Mouse (Mus musculus): Measurements from ENCODE around the gene Gm5483.
"Not testable (repeated sequence)": the region's sequence is repeated elsewhere in the genome, so short reads cannot be mapped to it uniquely, and the experiment has no call there.

DNA sequence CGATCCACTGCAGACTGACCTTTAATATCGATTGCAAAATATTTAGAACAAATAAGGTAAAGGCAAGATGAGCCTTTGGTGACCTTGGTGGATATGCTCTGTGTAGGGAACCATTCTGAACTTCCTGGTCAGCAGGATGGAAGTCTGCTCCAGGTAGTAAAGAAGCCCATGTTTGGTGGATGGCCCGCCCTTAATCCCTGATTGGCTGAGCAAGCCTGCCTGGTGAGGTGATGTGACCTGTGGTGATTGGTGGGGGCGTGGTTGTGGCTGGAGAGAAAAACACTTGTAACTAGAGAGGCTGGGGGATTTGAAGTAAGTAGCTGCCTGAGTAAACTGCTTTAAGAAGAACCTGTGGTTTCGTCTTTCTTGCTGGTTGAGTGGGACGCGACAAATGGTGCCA lies 37.2 kb downstream of the Gm5483 start, which contains the start of gene 2010005H15Rik:
- TF ChIP-seq POLR2AphosphoS5 (IDR thresholded peaks at IDR 0.05; ENCODE audit: insufficient replicate concordance, low read depth, low read length); CTCF (IDR thresholded peaks at IDR 0.05; ENCODE audit: low read depth, low read length): not testable (repeated sequence)

Data from G1E (cell line).